Mouse (Mus musculus) ES-Bruce4 (cell line): Measurements from ENCODE around the gene Lrrk1. TPM values are rescaled to one million over a fixed set of nuclear protein-coding genes. Genes with fewer than 3 reads are reported as not detected.

Experiments
- H3K27ac ChIP-seq: 2 replicates; pipeline ENCODE4 v1.5.1; 2012; ENCODE audit warnings: low read length, inconsistent platforms; ENCODE audit not compliant: insufficient read depth
- H3K27me3 ChIP-seq: 2 replicates; pipeline ENCODE4 v1.6.1; 2012; ENCODE audit warnings: mild to moderate bottlenecking, low read length, inconsistent platforms; ENCODE audit not compliant: control insufficient read depth, poor library complexity, insufficient read depth, severe bottlenecking
- H3K36me3 ChIP-seq: 2 replicates; pipeline ENCODE4 v1.6.1; 2012; ENCODE audit warnings: inconsistent platforms, mild to moderate bottlenecking, low read length, moderate library complexity; ENCODE audit not compliant: control insufficient read depth, poor library complexity, insufficient read depth, severe bottlenecking
- H3K4me1 ChIP-seq: one replicate; pipeline ENCODE4 v1.8.1; 2011; ENCODE audit warnings: low read length; ENCODE audit not compliant: control insufficient read depth, insufficient read depth
- H3K4me3 ChIP-seq: 2 replicates; pipeline ENCODE4 v1.5.1; 2011; ENCODE audit warnings: low read depth, mild to moderate bottlenecking, low read length
- H3K9ac ChIP-seq: 2 replicates; pipeline ENCODE4 v1.6.1; 2012; ENCODE audit warnings: low read depth, mild to moderate bottlenecking, inconsistent platforms; ENCODE audit not compliant: poor library complexity, severe bottlenecking
- H3K9me3 ChIP-seq: replicated peaks from 2 replicates; pipeline ENCODE4 v1.6.1; 2012; ENCODE audit warnings: mild to moderate bottlenecking, low read length, inconsistent platforms; ENCODE audit not compliant: control insufficient read depth, poor library complexity, insufficient read depth, severe bottlenecking
- CTCF ChIP-seq: IDR thresholded peaks from one replicate; pipeline ENCODE4 v1.8.1; 2011; ENCODE audit warnings: low read depth, low read length
- EP300 ChIP-seq: IDR thresholded peaks from 2 replicates; pipeline ENCODE4 v1.6.1; 2011; ENCODE audit warnings: low read depth, low read length; ENCODE audit not compliant: insufficient read depth
- POLR2A ChIP-seq: IDR thresholded peaks from one replicate; pipeline ENCODE4 v1.8.1; 2011; ENCODE audit warnings: low read length; ENCODE audit not compliant: insufficient read depth
- polyA plus RNA-seq: library from polyadenylated mRNA; stranded (reverse); fragments of >200 nt; gene quantifications from 2 replicates; pipeline ENCODE4 v1.2.4, GENCODE M21; 2011; ENCODE audit warnings: low read depth; ENCODE audit not compliant: missing spikeins, insufficient read depth, insufficient read length

The Lrrk1 gene
- polyA plus RNA-seq, 1 experiment, result 6.4 TPM

DNA sequence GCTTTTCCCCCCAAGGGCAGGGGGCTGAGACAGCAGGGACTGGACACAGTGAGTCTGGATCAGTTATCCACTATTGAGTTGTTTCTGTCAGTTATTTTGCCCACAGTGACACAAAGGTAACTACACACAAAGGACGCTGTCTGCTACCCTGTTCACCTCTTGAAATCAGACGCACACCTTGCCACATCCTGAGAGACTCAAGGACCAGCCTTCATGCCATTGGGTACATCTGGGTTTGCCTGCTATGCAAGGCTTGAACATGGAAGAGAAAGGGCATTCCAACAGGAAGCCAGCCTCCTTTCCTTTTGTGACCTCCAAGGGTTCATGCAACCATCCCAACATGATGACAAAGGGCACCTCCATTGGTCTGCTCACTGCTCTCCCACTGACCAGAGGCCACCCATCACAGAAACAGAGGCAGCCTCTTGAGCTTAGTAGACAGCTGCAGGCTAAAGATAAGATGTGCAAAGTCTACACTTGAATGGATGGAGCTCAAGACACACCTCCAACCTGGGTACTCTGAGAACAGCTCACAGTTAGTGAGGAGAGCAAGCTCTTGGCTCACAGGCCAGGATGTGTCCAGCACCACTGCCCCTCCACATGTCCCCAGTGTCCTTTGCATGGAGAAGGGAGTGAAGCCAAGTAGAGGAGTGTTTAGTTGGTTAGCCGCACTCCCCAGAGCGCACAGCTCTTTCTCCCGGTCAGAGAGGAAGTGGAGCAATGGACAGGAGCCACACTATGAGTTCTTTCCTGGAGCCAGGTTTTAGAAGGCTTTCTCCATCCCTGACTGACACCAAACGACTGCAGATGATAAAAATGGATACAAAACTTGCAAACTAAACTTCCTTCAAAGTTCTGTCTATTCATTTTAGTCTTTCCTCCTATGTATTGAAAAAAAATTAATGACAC is 121.0 kb downstream of the Lrrk1 start:
- no peak overlapping the region for H3K4me3 ChIP-seq
- no peak for TF ChIP-seq POLR2A
- no peak for TF ChIP-seq CTCF
- no peak for TF ChIP-seq EP300
- H3K4me1 ChIP-seq, result no peaks in the 10 kb centered on the region
- no peaks in the 10 kb centered on the region for H3K9me3 ChIP-seq
- no peak overlapping the region for H3K27ac ChIP-seq
- no peaks in the 10 kb centered on the region for H3K27me3 ChIP-seq
- H3K36me3 ChIP-seq, result no peaks in the 10 kb centered on the region
- H3K9ac ChIP-seq, result no peak overlapping the region

DNA sequence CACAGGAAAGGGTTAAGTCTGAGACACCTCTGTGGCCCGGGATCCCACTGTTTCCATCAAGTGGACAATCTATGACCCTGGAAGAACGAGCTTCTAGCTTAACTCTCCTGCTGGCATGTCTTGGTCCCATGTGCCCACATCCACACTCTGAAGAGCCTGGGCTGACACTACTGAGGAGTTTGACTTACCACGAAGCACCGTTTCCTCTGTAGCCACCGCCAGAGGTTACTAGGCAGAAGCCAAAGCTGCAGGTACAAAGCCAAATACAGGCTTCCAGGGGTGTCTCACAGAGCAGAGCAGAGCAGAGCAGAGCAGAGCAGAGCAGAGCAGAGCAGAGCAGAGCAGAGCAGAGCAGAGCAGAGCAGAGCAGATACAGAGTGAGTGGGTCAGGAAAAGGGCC is 124.7 kb downstream of the Lrrk1 start:
- Histone ChIP-seq H3K36me3 (no peaks in the 10 kb centered on the region), H3K9me3 (no peaks in the 10 kb centered on the region), H3K9ac (no peak overlapping the region), H3K27ac (no peak overlapping the region), H3K27me3 (no peaks in the 10 kb centered on the region), H3K4me3 (no peak overlapping the region), H3K4me1 (no peaks in the 10 kb centered on the region)
- no peak for TF ChIP-seq POLR2A
- no peak for TF ChIP-seq EP300
- TF ChIP-seq CTCF, result no peak

DNA sequence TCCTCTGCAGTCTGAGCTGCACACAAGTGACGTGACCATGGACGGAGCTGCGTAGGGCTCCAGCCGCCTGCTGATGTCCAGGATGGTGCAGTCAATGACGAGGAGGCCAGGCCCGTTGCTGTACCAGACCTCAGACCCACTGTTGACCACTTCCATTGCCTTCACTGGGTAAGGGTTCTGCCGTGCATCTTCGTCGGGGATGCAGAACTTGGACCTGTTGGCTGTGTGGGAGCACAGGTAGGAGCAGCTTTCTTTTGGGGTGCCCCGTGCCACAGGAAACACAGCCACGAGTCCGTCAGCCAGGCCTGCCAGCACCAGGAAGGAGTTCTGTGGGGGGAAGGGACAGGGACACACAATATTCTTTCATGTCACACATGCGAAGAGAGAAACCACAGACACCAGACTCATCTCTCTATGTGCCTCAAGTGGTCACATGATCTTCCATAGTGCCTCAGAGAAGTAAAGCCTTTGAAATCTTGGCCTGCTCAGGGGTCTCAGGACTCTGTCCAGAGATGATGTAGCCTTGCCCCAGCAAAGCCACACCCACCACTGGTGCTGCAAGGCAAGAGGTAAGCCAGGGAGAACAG is 125.5 kb downstream of the Lrrk1 start:
- Histone ChIP-seq H3K9me3 (no peaks in the 10 kb centered on the region), H3K36me3 (no peaks in the 10 kb centered on the region), H3K4me1 (no peaks in the 10 kb centered on the region), H3K4me3 (no peak overlapping the region), H3K9ac (no peak overlapping the region), H3K27ac (no peak overlapping the region), H3K27me3 (no peaks in the 10 kb centered on the region)
- TF ChIP-seq EP300 (no peak), CTCF (no peak), POLR2A (no peak)

DNA sequence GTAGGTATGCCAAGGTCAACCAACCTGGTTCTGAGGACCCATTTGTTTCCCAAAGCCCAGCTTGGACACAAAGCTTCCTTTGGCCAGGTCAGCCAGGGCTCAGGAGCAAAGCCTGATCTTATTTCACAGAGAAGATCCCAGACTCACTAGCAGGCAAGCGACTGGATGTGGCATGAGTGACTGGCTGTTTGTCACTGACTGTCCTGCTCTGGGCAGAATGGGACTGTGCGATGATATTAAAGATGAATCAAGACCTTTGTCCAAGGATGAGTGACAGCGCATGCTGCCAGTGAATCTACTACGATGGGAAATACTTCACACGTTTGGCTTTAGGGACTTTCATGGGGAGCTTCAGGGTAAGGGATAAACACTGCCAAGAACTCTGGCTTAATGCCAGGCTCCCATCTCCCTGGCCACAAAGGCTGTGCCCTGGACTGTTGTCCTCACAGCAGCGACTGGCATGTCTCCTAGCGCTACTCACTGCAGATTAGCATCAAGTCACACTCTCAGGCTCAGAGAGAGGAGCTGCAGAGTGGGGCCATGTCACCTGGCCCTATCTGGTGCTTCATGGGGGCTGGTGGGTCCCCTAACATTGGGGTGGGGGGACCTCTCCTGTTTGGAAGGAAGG is 127.3 kb downstream of the Lrrk1 start:
- no peak overlapping the region for H3K27ac ChIP-seq

GRCm38 (mm10) chr7:66260295-66260694 is 127.9 kb downstream of the Lrrk1 start:
- H3K27me3 ChIP-seq, result no peaks in the 10 kb centered on the region
- no peak for TF ChIP-seq CTCF
- TF ChIP-seq POLR2A, result no peak
- TF ChIP-seq EP300, result no peak
- H3K4me3 ChIP-seq, result no peak overlapping the region
- no peaks in the 10 kb centered on the region for H3K4me1 ChIP-seq
- H3K9me3 ChIP-seq, result no peaks in the 10 kb centered on the region
- no peak overlapping the region for H3K9ac ChIP-seq
- H3K27ac ChIP-seq, result no peak overlapping the region
- no peaks in the 10 kb centered on the region for H3K36me3 ChIP-seq

More for the DNA sequence above, 127.3 kb downstream of the Lrrk1 start:
- H3K27me3 ChIP-seq, result no peaks in the 10 kb centered on the region
- no peaks in the 10 kb centered on the region for H3K36me3 ChIP-seq
- H3K9ac ChIP-seq, result no peak overlapping the region
- no peaks in the 10 kb centered on the region for H3K9me3 ChIP-seq
- TF ChIP-seq EP300 (no peak), POLR2A (no peak), CTCF (no peak)
- H3K4me3 ChIP-seq, result no peak overlapping the region
- H3K4me1 ChIP-seq, result no peaks in the 10 kb centered on the region

DNA sequence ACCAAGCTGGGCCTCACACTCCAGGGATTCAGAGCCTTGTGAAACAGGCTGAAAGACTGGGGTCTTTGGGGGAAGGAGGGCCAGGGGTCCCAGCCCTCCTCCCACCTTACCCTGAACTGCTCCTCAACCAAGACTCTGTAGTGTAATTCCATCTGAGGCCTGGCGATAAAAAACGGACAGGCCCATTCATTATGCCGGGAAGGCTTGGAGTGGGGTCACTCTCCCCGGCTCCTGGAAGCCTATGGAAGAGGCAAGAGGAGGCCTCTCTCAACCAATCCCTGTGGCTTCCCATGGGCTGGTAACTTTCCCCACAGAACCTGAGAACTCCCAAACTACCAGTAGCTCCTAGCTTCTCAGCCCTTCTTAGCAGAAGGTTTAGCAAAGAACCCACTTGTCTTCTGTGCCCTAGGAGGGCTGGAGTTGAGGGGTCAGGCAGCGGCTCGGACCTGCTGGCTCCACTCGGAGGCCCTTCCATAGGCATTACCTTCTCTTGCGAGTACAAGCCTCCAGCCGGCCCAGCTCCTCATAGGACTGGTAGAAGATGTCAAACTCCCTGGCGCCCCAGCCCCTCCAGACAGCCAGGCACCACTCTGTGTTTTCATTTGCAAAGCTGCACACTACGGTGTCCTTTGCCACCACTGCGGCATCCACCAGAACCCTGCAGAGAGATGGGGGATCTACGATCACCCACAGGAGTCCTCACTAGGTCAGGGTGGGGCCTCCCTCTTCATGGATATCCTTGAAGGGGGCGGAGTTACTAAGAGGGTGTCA is 128.5 kb downstream of the Lrrk1 start:
- H3K9ac ChIP-seq, result no peak overlapping the region
- H3K27ac ChIP-seq, result no peak overlapping the region
- TF ChIP-seq CTCF (no peak), EP300 (no peak), POLR2A (no peak)
- no peaks in the 10 kb centered on the region for H3K4me1 ChIP-seq
- no peak overlapping the region for H3K4me3 ChIP-seq
- no peaks in the 10 kb centered on the region for H3K27me3 ChIP-seq
- no peaks in the 10 kb centered on the region for H3K36me3 ChIP-seq
- no peaks in the 10 kb centered on the region for H3K9me3 ChIP-seq
